Mouse (Mus musculus): ENCODE results near the gene Fam69b. TPM values are rescaled to one million over a fixed set of nuclear protein-coding genes. Genes with fewer than 3 reads are reported as not detected.

Gene Fam69b
- total RNA-seq, 2 experiments from 2014 or later: 4.8 to 9.2 TPM

DNA sequence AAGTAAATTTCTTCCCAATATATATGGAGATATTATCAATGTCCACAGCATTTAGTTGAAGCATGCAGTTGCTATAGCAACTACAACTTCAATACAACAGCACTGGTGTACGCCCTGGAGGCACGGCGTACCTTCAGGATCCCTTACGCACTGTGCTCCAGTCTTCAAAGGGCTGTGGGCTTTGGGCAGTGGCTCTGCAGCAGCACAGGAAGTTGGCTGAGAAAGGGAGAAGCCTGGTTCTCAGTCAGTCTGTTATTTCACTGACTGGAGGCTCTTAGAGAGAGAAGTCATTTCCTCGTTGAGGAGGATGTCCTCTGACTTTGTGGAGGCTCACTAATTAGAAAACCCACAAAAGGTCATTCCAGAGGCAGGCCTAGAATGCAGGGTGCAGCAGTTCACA is 5.3 kb upstream of the Fam69b start:
- peak; percentile 56; the same call in 1 of the 2 replicates for ATAC-seq (replicated peaks; ENCODE audit: poor library complexity)

DNA sequence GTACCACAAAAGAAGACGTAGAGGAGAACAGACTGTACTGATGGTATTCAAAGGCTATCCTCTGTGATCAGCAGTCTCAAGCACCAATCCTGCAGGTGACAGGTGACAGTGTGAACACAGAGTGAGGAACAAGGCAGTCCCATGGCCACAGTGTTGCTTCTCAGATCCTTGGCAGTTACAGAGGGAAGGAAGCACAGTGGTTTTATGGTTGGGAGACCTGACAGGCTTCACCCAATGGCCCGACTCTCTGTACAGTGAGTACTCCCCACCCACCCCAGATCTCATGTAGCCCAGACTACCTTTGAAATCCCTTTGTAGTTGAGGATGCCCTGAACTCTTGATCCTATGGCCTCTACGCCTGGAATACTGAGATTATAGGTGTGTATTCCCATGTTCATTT is 2.8 kb upstream of the Fam69b start:
- peak; percentile 27; the same call in 1 of the 2 replicates for ATAC-seq (replicated peaks; ENCODE audit: poor library complexity)

DNA sequence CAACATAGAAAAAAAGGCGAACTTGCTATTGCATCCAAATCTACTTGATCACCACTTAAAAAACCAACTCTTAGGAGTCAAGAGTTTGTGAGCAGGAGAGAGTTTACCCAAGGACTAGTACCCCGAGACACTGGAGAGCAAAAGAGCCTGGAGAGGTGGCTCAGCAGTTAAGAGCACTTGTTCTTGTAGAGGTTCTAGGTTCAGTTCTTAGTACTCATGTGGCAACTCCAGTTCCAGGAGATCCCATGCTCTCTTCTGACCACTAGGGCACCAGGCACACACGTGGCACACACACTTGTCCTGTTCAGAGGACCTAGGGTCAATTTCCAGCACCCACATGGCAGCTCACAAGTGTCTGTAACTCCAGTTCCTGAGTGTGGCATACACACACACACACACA is 2.2 kb upstream of the Fam69b start:
- ATAC-seq (replicated peaks; ENCODE audit: poor library complexity): 0 out of 2 replicates have a peak, but pooled peaks have one; percentile 32

DNA sequence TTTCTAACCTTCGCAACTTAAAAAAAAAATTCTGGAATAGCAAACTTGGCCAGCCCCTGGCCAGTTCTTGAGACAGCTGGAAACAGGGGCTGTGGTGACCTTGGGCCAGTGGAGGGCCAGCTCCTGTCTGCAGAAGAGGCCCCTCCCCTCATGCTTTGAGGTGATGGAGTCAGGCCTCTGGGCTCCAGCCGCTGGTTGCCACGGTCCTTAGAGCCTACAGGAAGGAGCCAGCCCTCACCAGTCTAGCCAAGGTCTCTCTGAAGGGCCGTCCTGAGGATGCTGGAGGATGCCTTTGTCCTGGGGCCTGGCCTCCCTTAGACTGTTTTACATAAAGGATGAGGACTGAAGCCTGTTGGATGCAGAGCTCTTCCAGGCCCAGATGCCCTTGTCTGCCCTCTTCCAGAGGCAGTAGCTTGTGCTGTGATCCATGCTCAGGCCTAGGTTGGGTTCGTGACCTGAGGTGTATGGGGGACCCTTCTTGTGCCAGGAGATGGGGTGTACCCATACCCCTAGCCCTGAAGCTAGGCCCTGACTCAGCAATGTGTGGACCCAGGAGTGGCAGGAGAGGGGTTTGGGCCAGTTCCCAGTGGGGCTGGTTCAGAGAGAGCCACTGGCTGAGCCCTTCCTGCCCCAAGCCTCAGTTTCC is 658 bp downstream of the Fam69b start:
- no peak for ATAC-seq (replicated peaks; ENCODE audit: poor library complexity)

DNA sequence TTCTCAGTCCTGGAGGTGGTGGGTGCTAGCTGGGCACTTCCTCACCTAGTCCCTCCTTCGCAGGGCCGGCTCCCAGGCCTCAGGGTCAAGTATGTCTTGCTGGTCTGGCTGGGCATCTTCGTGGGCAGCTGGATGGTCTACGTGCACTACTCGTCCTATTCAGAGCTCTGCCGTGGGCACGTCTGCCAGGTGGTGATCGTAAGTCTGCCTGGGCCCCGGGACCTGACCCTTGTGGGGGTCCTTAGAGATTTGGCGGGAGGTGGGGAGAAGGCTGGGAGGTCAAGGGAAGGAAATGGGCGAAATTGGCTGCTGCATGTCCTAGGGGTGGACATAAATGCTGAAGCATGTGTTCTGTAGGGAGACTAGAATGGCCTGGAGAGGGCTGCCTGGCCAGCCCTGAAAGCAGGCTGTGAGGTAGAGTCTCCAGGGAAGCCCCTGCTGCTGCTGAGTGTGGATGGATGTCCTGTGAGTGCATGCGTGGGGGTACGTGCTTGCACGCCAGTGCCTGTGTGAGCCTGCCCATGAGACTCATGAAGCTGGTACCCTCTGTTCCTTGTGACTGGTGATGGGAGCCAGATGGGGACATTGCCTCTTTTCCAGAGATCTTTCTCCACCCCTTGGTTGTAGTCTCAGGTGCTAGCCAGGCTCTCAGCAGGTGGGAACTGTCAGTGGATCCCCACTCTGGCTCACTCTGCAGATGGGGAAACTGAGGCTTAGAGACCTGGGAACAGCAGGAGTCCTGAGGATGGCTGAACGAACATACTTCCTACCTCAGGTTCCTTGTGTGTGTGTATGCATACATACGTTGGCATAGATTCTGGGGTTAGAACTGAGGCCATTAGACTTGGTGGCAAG is 4.5 kb downstream of the Fam69b start:
- ATAC-seq (replicated peaks; ENCODE audit: poor library complexity): no peak

DNA sequence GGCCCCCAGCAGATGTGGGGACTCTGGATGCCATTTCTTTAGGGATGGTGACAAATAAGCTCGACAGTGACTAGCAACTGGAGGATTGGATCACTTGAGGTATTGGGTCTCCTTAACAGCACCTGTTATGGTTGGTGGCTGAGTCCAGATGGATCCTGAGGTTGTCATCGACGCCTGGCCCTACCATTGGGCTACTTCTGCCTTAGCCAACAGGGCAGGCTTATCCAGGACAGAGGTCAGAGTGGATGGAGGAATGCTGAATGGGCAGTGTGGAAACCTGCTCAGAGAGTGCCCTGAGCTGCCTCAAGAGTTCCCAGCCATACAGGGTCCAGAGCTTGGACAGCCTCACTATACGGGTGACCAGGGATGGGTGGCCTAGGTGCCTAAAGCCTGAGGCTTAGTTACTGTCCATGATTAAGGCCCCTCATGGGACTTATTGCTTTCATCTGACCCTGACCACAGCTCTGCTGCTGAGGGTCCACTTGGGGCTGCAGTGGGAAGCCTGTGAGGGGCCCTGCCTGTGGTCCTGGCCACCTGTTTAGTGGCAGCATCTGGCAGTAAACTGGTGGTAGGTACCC is 5.8 kb downstream of the Fam69b start:
- ATAC-seq (replicated peaks; ENCODE audit: poor library complexity): no peak

DNA sequence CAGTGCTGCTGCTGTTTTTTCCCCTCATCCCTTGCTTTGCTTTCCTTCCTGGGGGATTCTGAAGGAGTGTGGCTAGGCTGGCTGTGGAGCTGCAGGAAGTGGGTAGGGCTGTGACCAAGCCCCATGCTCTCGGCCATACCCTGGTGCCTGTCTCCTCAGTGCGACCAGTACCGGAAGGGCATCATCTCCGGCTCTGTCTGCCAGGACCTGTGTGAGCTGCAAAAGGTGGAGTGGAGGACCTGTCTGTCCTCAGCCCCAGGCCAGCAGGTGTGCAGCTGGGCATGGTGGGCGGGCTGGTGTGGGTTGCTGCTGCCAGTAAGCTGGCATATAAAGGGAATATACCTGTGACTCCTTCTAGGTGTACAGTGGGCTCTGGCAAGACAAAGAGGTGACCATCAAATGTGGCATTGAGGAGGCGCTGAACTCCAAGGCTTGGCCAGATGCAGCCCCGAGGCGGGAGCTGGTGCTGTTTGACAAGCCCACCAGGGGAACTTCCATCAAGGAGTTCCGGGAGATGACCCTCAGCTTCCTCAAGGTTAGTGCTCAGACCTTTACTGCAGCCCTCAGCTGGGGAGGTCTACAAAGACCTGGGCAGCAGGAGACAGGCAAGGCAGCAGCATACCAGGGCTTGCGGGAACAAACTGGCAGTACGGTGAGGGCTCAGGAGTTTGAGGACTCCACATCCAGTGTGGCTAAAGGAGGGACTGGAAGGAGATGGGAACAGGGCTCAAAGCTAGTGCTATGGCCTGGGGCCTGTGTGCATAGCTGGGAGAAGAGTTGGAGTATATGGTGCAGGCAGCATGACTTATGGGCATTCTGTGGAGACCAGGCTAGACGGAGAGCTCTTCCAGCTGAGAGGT is 6.6 kb downstream of the Fam69b start:
- ATAC-seq (replicated peaks; ENCODE audit: poor library complexity): peak; percentile 33

DNA sequence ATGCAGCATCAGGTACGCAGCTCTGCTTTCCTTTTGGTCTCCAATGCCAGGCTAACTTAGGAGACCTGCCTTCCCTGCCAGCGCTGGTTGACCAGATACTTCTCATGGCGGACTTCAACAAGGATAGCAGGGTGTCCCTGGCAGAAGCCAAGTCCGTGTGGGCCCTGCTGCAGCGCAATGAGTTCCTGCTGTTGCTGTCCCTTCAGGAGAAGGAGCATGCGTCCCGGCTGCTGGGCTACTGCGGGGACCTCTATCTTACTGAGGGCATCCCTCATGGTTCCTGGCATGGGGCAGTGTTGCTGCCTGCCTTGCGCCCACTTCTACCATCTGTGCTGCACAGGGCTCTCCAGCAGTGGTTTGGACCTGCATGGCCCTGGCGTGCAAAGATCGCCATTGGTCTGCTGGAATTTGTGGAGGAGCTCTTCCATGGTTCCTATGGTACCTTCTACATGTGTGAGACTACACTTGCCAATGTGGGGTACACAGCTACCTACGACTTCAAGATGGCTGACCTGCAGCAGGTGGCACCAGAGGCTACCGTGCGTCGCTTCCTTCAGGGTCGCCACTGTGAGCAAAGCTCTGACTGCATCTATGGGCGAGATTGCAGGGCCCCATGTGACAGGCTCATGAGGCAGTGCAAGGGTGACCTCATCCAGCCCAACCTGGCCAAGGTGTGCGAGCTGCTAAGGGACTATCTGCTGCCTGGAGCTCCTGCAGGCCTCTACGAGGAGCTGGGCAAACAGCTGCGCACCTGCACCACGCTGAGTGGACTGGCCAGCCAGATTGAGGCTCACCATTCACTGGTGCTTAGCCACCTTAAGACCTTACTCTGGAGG is 7.5 kb downstream of the Fam69b start:
- ATAC-seq (replicated peaks; ENCODE audit: poor library complexity): no peak

DNA sequence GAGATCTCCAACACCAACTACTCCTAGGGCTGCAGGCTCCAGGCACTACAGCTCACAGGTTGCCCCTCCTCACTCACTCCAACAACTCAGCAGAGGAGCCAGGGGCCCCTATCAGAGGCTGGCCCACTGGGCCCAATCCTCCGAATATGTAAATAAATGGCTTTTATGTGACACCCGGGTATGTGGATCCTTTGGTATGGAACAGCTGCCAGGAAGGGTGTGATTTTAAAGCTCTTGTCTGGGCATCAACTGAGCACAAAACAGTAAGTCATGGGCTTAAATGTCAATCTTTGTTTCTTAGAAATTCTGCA is 8.0 kb downstream of the Fam69b start:
- ATAC-seq (replicated peaks; ENCODE audit: poor library complexity): no peak

DNA sequence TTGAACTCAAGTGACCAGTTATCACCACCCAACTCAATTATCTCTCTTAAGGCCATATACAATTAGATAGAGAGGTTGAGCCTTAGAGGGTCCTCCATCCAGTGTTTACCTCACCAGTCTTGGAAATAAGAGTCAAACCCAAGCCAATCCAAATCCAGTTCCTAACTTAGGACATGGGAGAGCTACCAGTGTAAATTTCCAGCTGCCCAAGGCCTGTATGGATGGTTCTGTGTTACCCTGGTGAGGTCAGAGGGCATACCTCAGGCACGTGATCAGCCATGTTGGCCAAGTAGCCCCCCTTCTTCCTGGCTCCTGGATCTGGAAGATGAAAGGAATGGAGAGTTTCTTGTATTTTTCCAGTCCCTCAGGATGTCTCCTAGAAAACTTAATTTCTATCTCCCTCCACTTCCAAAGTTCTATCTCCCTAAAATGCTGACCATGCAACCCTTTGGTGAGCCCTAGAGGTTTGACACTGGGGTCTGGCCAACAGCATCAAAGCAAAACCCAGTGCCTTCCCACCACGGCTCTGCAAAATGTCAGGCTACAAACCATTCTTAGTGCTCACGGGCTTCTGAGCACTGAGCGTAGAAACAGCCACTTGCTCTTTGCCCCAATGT is 9.2 kb downstream of the Fam69b start:
- no peak for ATAC-seq (replicated peaks; ENCODE audit: poor library complexity)

DNA sequence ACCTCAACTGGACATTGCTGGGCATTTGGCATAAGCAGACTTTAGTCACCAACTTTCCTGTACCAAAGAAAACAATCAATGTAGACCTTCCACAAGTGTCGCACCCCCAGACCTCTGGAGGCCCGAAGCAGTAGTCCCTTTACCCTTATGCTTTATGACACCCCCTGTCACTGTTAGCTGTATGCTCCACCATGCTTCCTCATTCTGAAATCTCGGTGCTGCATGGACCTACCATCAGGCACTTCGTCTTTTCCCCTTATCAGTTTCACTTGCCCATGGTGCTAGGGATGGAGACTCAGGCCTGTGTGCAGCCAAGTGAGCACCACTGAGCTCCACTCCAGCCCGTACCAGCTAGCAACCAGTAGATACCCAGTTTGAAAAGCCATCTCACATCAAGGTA is 9.8 kb downstream of the Fam69b start:
- ATAC-seq (replicated peaks; ENCODE audit: poor library complexity): no peak

DNA sequence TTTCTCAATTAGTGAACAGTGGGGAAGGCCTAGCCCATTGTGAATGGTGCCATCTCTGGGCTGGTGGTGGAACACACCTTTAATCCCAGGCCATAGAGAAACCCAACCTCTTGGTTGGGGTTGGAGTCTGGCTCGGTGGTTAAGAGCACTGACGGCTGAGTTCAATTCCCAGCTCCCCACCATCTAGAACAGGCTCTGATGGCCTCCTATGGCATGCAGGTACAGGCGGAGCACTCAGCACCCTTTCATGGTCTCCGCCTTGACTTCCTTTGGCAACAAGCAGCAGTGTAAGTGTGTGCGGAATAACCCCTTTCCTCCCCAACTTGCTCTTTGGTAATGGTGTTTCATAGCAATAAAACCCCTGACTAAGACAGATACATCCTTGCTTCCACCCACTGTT is 10.3 kb downstream of the Fam69b start:
- ATAC-seq (replicated peaks; ENCODE audit: poor library complexity): no peak

DNA sequence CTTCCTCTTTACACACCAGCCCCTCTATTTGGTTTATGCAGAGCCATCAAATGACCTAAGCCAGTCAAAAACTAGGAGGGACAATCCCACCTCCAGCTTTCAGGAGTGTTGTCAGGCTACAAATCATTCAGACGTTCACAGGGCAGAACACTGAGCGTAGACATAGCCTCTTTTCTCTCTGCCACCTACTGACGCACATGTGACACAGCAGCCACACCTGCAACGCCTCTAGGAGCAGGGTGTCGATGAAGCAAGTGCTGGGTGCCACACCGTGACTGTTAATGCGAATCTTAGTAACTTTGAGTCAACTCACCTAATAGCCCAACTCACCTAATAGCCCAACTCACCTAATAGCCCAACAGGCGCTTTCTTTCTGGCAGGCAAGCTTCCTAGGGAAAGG is 10.8 kb downstream of the Fam69b start:
- peak; percentile 18; the same call in 1 of the 2 replicates for ATAC-seq (replicated peaks; ENCODE audit: poor library complexity)

DNA sequence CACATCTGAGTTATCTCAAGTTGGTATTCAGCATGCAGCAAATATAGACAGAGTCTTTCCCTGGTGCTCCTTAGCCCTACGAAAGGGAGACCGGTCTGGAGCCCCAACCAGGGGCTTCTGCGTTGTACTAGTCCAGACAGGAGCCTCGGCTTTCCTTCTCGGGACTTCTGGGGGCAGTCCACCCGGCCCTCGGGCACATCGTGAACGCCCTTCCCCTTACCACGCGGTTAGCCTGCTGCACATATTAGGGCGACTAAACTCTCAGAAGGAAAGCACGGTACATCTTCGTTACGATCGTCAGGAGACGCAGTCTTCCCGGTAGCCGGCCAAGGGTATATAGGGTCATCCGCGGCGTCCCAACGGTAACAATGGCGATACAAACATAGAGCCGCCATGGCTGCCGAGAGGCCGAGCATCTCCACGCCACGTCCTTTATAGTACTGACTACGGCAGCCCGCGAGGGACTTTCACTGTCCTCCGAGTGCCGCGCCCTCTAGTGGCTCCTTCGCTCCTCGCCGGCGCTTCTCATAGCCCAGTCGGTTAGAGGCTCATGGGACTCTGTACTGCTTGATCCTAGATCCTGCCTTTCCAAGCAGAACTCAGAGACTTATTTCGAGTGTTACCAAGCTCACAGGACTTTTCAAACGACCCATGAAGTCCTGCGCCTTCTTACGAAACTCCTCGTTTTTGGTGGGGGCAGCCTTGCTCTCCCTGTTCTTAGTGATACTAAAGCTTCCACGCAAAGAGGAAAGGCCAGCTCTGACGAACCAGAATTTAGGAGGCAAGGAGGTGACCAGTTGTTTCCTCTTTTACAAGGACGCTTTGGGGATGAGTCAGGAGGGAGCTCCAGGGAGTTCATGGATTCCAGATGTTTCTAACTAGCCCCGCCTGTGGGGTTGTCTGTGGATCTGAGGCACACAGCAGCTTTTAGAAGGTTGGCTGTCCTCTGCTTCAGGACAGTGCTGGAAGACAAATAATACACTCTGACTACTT is 11.9 kb downstream of the Fam69b start:
- peak; percentile 77 for ATAC-seq (replicated peaks; ENCODE audit: poor library complexity)

DNA sequence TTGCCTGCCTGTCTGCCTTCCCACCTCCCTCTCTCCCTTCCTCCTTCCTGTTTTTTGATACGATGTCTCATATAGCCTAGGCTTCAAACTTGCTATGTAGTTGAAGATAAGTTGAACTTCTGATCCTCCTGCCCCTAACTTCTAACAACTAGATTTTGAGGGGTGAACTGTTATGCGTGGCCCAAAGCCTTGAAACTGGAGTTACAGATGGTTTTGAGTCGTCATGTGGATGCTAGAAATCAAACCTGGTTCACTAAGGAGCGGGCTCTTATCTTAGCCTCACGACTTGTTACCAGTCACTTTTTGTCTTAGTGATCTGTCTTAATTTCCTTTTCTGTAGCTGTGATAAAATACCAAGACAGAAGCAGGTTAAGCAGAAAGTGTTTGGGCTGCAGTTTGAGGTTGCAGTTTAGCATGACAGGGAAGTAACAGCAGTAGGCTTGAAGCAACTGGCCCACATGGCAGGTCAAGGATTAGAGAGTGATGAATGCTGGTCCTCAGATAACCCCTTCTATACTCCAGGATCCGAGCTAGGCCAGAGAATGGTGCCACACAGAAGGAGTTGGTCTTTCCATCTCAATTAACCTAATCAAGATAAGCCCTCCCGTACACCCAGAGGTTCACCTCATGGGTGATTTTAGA is 12.9 kb downstream of the Fam69b start:
- ATAC-seq (replicated peaks; ENCODE audit: poor library complexity): no peak

DNA sequence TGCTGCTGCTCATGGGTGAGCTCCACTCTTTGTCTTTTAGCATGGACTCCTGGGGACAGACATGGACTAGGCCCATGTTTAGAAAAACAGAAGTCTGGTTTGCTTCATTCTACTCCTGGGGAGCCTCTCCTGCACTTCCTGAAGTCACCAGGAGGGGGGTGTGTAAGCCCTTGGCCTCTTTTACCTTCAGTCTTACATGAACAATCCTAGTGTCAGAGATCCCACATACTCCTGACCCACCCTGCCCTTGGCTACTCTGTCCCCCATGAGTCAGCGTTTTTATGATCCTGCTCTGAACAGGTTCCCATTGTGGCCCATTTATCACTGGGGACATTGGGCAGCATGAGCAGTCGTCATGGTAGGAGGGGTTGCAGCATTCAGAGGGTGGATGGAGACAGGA is 15.7 kb downstream of the Fam69b start:
- ATAC-seq (replicated peaks; ENCODE audit: poor library complexity): peak; percentile 35

DNA sequence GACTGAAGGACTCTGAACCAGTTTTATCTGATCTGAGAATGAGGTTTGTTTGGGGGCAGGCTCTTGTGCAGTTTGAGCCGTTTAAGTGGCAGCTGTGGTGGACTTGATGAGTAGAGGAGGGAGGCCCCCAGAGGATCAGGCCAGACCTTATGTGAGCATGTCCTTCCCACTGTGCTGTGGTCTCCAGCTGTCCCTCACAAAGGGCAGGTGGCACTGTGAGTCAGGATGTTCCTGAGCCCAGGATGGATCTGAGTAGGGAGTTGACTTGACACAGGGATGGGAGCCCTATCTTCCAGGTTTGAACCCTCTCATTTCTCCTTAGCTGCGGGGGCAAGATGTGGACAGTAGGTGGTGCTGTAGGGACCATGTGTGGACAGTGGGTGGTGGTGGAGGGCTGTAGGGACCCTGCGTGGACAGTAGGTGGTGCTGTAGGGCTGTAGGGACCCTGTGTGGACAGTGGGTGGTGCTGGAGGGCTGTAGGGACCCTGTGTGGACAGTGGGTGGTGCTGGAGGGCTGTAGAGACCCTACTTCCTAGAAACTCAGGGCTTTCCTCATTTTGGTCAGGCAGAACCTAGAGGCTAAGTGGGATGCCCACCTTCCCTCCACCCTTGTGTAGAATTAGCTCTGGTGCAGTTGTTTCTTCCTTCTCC is 18.5 kb downstream of the Fam69b start:
- peak; percentile 99 for ATAC-seq (replicated peaks; ENCODE audit: poor library complexity)

DNA sequence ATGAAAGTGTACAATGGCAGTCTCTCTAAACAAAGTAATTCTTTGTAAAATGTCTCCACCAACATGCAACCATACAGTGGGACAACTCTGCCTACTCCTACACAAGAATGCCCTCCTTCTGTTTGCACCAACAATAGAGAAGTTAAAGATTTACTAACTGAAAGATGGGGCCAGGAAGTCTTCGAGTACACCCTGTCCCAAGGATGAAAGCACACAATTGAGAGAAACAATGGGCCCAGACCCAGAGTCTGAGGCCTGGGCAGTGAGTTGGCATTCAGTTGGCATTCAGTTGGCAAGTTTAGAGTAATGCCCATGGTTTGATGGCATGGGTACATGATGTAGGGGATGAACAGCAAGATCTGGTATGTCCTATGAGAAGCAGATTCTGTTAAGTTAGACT is 26.4 kb downstream of the Fam69b start:
- ATAC-seq (replicated peaks; ENCODE audit: poor library complexity): no peak

Measured in megakaryocyte progenitor cell, adult 5-6 weeks (primary cell).